Comparison of ENCODE assay signal across 9 mouse cellular contexts in genomic region chr5:103817754-103818153, GRCm38 (mm10).
A peak's percentile ranks its signal among the peaks of the same experiment; 100 is the strongest.
DNase-seq lines count a peak whose midpoint lies in the region; ATAC-seq and TF ChIP-seq lines count a peak whose summit lies in the region.
"Had no signal": no experiment of that assay in that cellular context is flagged by ENCODE, and none has a peak within 500 bp of the region (broad histone marks: within the 10 kb centered on the region; RNA-seq: fewer than 3 reads in every experiment).

No protein-coding gene starts in this region.

- H3K4me1 ChIP-seq in forebrain, embryonic 13.5 days: no peaks in the 10 kb centered on the region
- peaks cover 18% of the 10 kb centered on the region for H3K4me1 ChIP-seq in liver, postnatal 0 days (ENCODE audit: insufficient read depth)
- 0 out of 2 replicates have a peak, but pooled peaks cover 6% of the 10 kb centered on the region for H3K4me1 ChIP-seq in neural tube, embryonic 15.5 days
- H3K4me1 ChIP-seq in testis, adult 2 months (ENCODE audit: control insufficient read depth, insufficient read depth, low read length): no peaks in the 10 kb centered on the region

- DNase-seq in ES-CJ7 (ENCODE audit: low read depth, low spot score): peak; percentile 90
- peak; percentile 68 for DNase-seq in c-Kit-positive CD71-positive TER-119-negative erythroid progenitor cells, embryonic 14.5 days (ENCODE audit: low read depth)
- DNase-seq in heart, postnatal 14 days: peak; percentile 78 to 85
- DNase-seq in layer of hippocampus, adult 18-20 months (ENCODE audit: low spot score in 2 of 2): peak; percentile 61 to 89
- DNase-seq in liver, postnatal 0 days: peak; percentile 79

- no peak overlapping the region for H3K4me3 ChIP-seq in forebrain, embryonic 13.5 days
- H3K4me3 ChIP-seq in liver, postnatal 0 days (ENCODE audit: low read depth, low read length): no peak overlapping the region
- no peak overlapping the region for H3K4me3 ChIP-seq in neural tube, embryonic 15.5 days (replicated peaks)
- H3K4me3 ChIP-seq in testis, adult 2 months (ENCODE audit: control insufficient read depth, low read depth, low read length): no peak overlapping the region

- H3K36me3 ChIP-seq in forebrain, embryonic 13.5 days (ENCODE audit: poor library complexity, severe bottlenecking): no peaks in the 10 kb centered on the region
- peaks cover 68% of the 10 kb centered on the region for H3K36me3 ChIP-seq in liver, postnatal 0 days (replicated peaks; ENCODE audit: insufficient read depth, low read length)
- H3K36me3 ChIP-seq in neural tube, embryonic 15.5 days: no peaks in the 10 kb centered on the region
- no peaks in the 10 kb centered on the region for H3K36me3 ChIP-seq in testis, adult 2 months (ENCODE audit: control insufficient read depth, insufficient read depth, low read length)

- peak; percentile 68 for ATAC-seq in forebrain, embryonic 13.5 days
- ATAC-seq in liver, postnatal 0 days: peak; percentile 80
- 0 out of 2 replicates have a peak, but pooled peaks have one; percentile 48 for ATAC-seq in neural tube, embryonic 15.5 days (ENCODE audit: low FRiP score)

- H3K9ac ChIP-seq in forebrain, embryonic 13.5 days: no peak overlapping the region
- no peak overlapping the region for H3K9ac ChIP-seq in liver, postnatal 0 days (replicated peaks)
- H3K9ac ChIP-seq in neural tube, embryonic 15.5 days (replicated peaks): no peak overlapping the region

- intact Hi-C loops in heart, postnatal 14 days (cut with DNase I): loop anchor here (2.0 to 10.0 kb wide), 3 partner anchors 35 to 463 kb away; no protein-coding TSS in a partner anchor

- WGBS in forebrain, embryonic 13.5 days: 50% methylated on average over 1 of the region's 1 CpGs
- 12% methylated on average over 1 of the region's 1 CpGs for WGBS in liver, postnatal 0 days (ENCODE audit: insufficient replicate concordance)
- 18% methylated on average over 1 of the region's 1 CpGs for WGBS in neural tube, embryonic 15.5 days

- H3K9me3 ChIP-seq in forebrain, embryonic 13.5 days (replicated peaks): no peaks in the 10 kb centered on the region
- no peaks in the 10 kb centered on the region for H3K9me3 ChIP-seq in liver, postnatal 0 days (ENCODE audit: low read length)
- no peaks in the 10 kb centered on the region for H3K9me3 ChIP-seq in neural tube, embryonic 15.5 days (replicated peaks)

- peak; percentile 97 for TF ChIP-seq CTCF in liver, postnatal 0 days (IDR thresholded peaks at IDR 0.05; ENCODE audit: low read depth)
- TF ChIP-seq CTCF in testis, adult 2 months (IDR thresholded peaks at IDR 0.05; ENCODE audit: control insufficient read depth, insufficient read depth, insufficient replicate concordance, low read depth, low read length): peak; percentile 72; the same call in 1 of the 2 replicates

- TF ChIP-seq POLR2A in testis, adult 2 months (IDR thresholded peaks at IDR 0.05; ENCODE audit: control insufficient read depth, low read depth, low read length): no peak

- no peak overlapping the region for H3K27ac ChIP-seq in forebrain, embryonic 13.5 days
- H3K27ac ChIP-seq in liver, postnatal 0 days (ENCODE audit: low read depth): no peak overlapping the region
- H3K27ac ChIP-seq in neural tube, embryonic 15.5 days (replicated peaks): no peak overlapping the region
- H3K27ac ChIP-seq in testis, adult 2 months (ENCODE audit: control insufficient read depth, insufficient read depth, low read depth, low read length): no peak overlapping the region
- H3K27ac ChIP-seq: macrophage had no signal

- TF ChIP-seq EP300 in liver, postnatal 0 days (IDR thresholded peaks at IDR 0.05; ENCODE audit: low read depth): no peak

- H3K4me2 ChIP-seq in forebrain, embryonic 13.5 days: no peak overlapping the region
- H3K4me2 ChIP-seq in liver, postnatal 0 days (ENCODE audit: low read depth, low read length): no peak overlapping the region
- no peak overlapping the region for H3K4me2 ChIP-seq in neural tube, embryonic 15.5 days

- no peaks in the 10 kb centered on the region for H3K27me3 ChIP-seq in forebrain, embryonic 13.5 days
- no peaks in the 10 kb centered on the region for H3K27me3 ChIP-seq in liver, postnatal 0 days (ENCODE audit: insufficient read depth, low read length)
- H3K27me3 ChIP-seq in neural tube, embryonic 15.5 days (replicated peaks): no peaks in the 10 kb centered on the region
- H3K27me3 ChIP-seq in testis, adult 2 months (ENCODE audit: control insufficient read depth, insufficient read depth, low read length): no peaks in the 10 kb centered on the region
